Mouse (Mus musculus) heart, embryonic 14.5 days (tissue): ENCODE data around the gene Tpcn1. TPM values are rescaled to one million over a fixed set of nuclear protein-coding genes. Genes with fewer than 3 reads are reported as not detected.
A peak's percentile ranks its signal among the peaks of the same experiment; 100 is the strongest.

Experiments used
- ATAC-seq: fragments of 200-750 bp; cut with Nextera tagmentation; 2 replicates; pipeline ENCODE4 v1.8.0; 2017; ENCODE audit warnings: low read depth, moderate TSS enrichment; ENCODE audit not compliant: insufficient number of reproducible peaks, insufficient read depth, low FRiP score
- H3K27ac ChIP-seq, 2 experiments: fragments of 200-500 bp in 1 of 2; fragments of 300-500 bp in 1 of 2; sonication (generic) in 1 of 2; replicated peaks in 1 of 2; 2 replicates each; pipeline ENCODE4 v1.5.1; 2012 to 2014; ENCODE audit warnings: low read depth in 2 of 2, low read length in 2 of 2, control low read depth in 1 of 2, mild to moderate bottlenecking in 1 of 2, mixed read lengths in 1 of 2; ENCODE audit not compliant: control insufficient read depth in 1 of 2, insufficient read depth in 1 of 2
- H3K27me3 ChIP-seq: fragments of 300-500 bp; sonication (generic); 2 replicates; pipeline ENCODE4 v1.6.1; 2014; ENCODE audit warnings: mild to moderate bottlenecking, low read length, control low read depth; ENCODE audit not compliant: control insufficient read depth, insufficient read depth
- H3K36me3 ChIP-seq: fragments of 300-500 bp; sonication (generic); 2 replicates; pipeline ENCODE4 v1.6.1; 2014; ENCODE audit warnings: mild to moderate bottlenecking, control low read depth, low read length, mixed read lengths; ENCODE audit not compliant: control insufficient read depth, insufficient read depth
- H3K4me1 ChIP-seq, 2 experiments: fragments of 200-500 bp in 1 of 2; fragments of 300-500 bp in 1 of 2; sonication (generic) in 1 of 2; 2 replicates each; pipeline ENCODE4 v1.6.1; 2012 to 2014; ENCODE audit warnings: low read length in 2 of 2, control low read depth in 1 of 2, mixed read lengths in 1 of 2; ENCODE audit not compliant: control insufficient read depth in 2 of 2, insufficient read depth in 2 of 2
- H3K4me2 ChIP-seq: fragments of 300-500 bp; sonication (generic); 2 replicates; pipeline ENCODE4 v1.6.1; 2014; ENCODE audit warnings: mild to moderate bottlenecking, low read length
- H3K4me3 ChIP-seq, 2 experiments: fragments of 200-500 bp in 1 of 2; fragments of 300-500 bp in 1 of 2; sonication (generic) in 1 of 2; 2 replicates each; pipeline ENCODE4 v1.5.1; 2012 to 2014; ENCODE audit warnings: low read length in 2 of 2, mild to moderate bottlenecking in 2 of 2, control low read depth in 1 of 2, low read depth in 1 of 2, moderate library complexity in 1 of 2; ENCODE audit not compliant: control insufficient read depth in 1 of 2, insufficient read depth in 1 of 2
- H3K9ac ChIP-seq: fragments of 300-500 bp; sonication (generic); 2 replicates; pipeline ENCODE4 v1.6.1; 2014; ENCODE audit warnings: mild to moderate bottlenecking, low read length
- H3K9me3 ChIP-seq: fragments of 300-500 bp; sonication (generic); 2 replicates; pipeline ENCODE4 v1.6.1; 2016; ENCODE audit warnings: low read length, control low read depth; ENCODE audit not compliant: control insufficient read depth
- WGBS: fragments of 180-500 bp; shearing (Covaris S2); extraction: QIAGEN DNeasy Blood & Tissue Kit; methylation state at CpG from one replicate; pipeline ENCODE4 v1.1.7; 2014; 5-methylcytosine and 5-hydroxymethylcytosine counted together
- polyA plus RNA-seq: library from polyadenylated mRNA; unstranded; fragments of >200 nt; fragmentation: Nextera tagmentation; extraction: Ambion mirVana; gene quantifications from 2 replicates; pipeline ENCODE4 v1.2.1, GENCODE M21; 2014

Tpcn1 gene
- polyA plus RNA-seq, 1 experiment from 2014 or later = 17.1 TPM

DNA sequence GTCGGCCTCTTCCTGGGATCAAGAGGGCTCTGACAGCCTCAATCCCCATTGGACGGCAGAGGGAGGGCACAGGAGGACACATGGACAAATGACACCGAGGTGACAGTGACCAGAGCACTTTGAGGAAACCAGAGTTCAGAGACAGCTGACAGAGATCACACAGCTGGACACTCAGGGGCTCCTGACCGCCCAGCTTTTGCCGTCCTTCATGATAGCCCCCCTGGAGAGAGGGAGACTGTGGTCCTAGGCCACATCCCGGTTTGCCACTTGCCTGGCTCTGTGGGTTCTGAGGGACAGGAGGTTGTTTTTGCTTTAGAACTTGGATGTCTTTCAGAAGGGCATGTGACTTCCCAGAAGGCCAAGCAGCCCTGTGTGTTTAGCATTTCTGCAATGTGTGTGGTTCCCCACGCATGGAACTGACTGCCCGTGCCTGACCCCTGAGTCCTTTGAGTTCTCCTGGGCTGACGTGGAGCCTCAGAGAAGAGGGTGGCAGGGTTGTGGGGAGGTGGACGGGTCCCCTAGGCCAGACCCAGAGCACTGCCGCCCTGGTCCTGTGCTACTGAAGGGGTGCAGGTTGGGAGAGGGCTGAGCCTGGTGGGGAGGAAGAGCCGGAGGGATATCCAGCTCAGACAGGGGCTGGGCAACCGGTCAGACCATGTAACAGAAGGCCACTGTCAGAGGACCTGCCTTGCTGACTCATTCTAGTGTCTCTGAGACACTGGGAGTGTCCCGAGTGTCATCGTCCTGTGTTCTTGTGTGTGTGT, 72.1 kb downstream of the Tpcn1 start:
- Histone ChIP-seq H3K9ac (peak overlapping the region; percentile 10; the same call in 1 of the 2 replicates), H3K9me3 (no peaks in the 10 kb centered on the region), H3K27ac (no peak overlapping the region), H3K4me3 (no peak overlapping the region), H3K36me3 (no peaks in the 10 kb centered on the region), H3K27me3 (no peaks in the 10 kb centered on the region), H3K4me1 (peaks cover 21 to 26% of the 10 kb centered on the region in 2 experiments), H3K4me2 (no peak overlapping the region)
- no peak for ATAC-seq
- whole genome bisulfite sequencing = 31% methylated on average over 15 of the region's 15 CpGs

DNA sequence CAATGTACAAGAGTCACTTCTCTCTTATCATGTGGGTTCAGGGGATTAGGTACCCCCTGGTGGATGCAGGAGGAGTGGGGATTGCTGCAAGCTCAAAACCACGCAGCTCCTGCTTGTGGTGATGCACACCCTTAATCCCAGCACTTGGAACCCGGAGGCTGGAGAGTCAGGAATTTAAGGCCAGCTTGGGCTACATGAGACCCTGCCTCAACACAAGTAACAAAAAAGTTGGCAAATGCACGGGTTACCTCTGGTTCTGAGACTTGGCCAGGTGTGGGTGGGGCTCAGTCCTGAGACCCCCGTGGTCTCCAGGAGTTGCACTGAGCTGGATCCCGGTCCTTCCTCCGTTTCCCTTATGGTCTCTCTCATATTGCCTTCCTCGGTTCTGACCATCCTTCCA, 73.0 kb downstream of the Tpcn1 start:
- WGBS = 66% methylated on average over 7 of the region's 7 CpGs
- no peaks in the 10 kb centered on the region for H3K27me3 ChIP-seq
- ATAC-seq = no peak
- H3K9ac ChIP-seq = no peak overlapping the region
- H3K36me3 ChIP-seq = no peaks in the 10 kb centered on the region
- peaks cover 21 to 32% of the 10 kb centered on the region in 2 experiments for H3K4me1 ChIP-seq
- H3K4me2 ChIP-seq = no peak overlapping the region
- no peaks in the 10 kb centered on the region for H3K9me3 ChIP-seq
- H3K4me3 ChIP-seq = no peak overlapping the region
- H3K27ac ChIP-seq = no peak overlapping the region

DNA sequence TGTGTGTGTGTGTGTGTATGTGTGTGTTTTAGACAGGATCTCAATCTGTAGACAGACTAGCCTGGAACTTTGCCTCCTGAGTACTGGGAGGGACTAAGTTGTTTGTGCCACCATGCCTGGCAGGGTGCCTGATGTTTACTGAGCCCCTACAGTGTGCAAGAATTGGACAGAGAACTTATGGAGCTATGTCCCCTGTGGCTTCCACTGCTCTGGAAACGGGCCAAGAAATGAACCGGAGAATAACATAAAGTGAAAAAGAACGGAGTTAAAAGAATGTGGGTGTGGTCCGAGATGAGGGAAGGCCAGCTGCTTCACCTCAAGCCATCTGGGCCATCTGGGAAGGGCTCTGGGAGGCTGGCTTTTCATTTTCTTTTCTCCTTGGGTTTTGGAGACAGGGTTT, 73.7 kb downstream of the Tpcn1 start:
- Histone ChIP-seq H3K36me3 (no peaks in the 10 kb centered on the region), H3K4me1 (peaks cover 21 to 33% of the 10 kb centered on the region in 2 experiments), H3K4me3 (no peak overlapping the region), H3K27me3 (no peaks in the 10 kb centered on the region), H3K27ac (no peak overlapping the region), H3K9me3 (no peaks in the 10 kb centered on the region), H3K4me2 (no peak overlapping the region), H3K9ac (no peak overlapping the region)
- WGBS = 15% methylated on average over 4 of the region's 4 CpGs
- no peak for ATAC-seq

DNA sequence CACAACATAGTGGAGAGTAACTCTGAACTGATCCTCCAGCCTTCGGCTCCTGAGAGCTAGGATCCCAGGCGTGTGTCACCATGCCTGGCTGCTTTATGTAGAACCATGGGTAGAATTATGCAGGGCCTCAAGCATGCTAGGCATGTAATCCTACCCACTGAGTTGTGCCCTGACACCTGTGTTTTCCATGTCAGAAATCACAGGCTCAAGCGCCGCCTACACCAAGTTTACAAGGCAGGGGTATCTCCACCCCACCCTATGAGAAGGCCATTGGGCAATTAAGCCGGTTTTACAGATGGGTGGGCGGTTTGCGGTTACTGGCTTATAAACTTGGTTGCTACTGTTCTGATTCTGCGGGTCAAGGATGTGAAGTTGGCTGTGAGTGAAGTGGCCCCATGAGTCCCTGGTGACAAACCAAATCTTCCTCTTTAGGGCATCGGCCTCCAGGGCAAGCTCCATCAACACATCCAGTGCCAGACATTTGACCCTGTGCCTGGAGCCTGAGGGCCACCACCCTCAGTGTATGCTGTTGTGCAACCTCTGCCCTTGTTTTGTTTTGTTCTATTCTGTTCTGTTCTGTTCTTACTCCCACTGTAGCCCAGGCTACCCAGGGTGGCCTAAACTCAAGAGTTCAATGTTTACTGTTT, 74.3 kb downstream of the Tpcn1 start:
- H3K27ac ChIP-seq = no peak overlapping the region

DNA sequence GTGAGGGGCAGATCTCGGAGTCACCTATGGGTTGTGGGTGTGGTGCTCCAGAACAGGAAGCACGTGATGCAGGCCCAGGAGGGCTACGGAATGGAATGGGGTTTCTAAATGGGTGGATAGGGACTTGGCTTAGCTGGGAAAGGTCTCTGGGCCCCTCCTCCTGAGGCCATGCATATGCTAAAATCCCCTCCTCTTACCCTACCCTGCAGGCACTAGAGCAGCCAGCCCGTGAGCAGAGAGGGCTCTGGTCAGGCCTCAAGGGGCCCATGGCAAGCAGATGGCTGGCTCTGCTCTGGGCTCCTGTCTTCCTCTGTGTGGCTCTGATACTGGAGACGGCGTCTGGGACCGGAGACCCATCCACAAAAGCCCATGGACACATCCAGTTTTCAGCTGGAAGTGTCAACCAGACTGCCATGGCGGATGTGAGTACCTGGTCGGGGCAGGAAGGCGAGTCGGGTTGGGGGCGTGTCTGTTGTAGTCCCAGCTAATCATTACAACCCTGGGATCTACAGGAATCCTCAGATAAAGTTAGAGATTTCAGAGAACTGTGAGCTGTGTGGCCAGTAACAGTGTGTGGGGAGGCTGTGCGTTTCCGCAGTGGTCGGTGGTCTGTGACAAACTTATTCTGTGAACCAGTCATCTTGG, 75.4 kb downstream of the Tpcn1 start:
- Histone ChIP-seq H3K9ac (no peak overlapping the region), H3K4me2 (no peak overlapping the region), H3K27ac (no peak overlapping the region), H3K4me3 (no peak overlapping the region), H3K4me1 (peaks cover 21 to 33% of the 10 kb centered on the region in 2 experiments), H3K36me3 (no peaks in the 10 kb centered on the region), H3K9me3 (no peaks in the 10 kb centered on the region; the same call in 1 of the 2 replicates), H3K27me3 (no peaks in the 10 kb centered on the region)
- ATAC-seq = no peak
- 55% methylated on average over 15 of the region's 15 CpGs for WGBS

More for the DNA sequence above, 74.3 kb downstream of the Tpcn1 start:
- 91% methylated on average over 9 of the region's 9 CpGs for WGBS
- no peaks in the 10 kb centered on the region; the same call in 1 of the 2 replicates for H3K9me3 ChIP-seq
- H3K9ac ChIP-seq = no peak overlapping the region
- no peaks in the 10 kb centered on the region for H3K27me3 ChIP-seq
- no peak overlapping the region for H3K4me3 ChIP-seq
- H3K4me2 ChIP-seq = no peak overlapping the region
- H3K4me1 ChIP-seq = peaks cover 21 to 33% of the 10 kb centered on the region in 2 experiments
- ATAC-seq = no peak
- H3K36me3 ChIP-seq = no peaks in the 10 kb centered on the region

DNA sequence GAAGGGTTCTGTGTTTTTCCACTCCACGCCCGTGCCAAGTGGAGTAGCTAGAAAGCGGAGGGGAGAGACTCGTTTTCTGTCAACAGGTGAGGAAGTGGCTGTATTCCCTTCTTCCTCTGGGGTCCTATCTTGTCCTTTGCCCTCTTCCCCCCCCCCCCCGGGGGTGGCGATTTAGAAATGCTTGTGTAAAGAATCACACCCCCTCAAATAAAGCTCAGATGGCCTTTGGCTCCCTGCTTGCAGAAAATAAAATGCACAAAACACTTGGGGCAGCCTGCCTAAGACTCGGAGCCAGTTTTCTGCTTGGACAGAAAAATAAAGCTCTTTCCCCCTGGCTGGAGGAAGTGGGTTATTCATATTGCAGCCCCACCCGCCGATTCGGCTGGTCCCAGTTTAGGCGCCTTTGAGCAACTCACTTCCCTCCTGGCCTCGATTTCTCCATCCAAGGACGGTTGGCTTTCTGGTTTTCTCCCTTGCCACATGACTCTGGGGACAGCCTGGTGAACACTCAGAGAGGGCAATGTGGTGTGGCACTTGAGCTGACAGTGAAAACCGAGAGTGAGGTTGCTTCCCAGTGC, 76.7 kb downstream of the Tpcn1 start:
- peak overlapping the region; percentile 82 for H3K4me2 ChIP-seq
- H3K4me3 ChIP-seq = peak overlapping the region; percentile 57 to 79
- WGBS = 29% methylated on average over 14 of the region's 14 CpGs

DNA sequence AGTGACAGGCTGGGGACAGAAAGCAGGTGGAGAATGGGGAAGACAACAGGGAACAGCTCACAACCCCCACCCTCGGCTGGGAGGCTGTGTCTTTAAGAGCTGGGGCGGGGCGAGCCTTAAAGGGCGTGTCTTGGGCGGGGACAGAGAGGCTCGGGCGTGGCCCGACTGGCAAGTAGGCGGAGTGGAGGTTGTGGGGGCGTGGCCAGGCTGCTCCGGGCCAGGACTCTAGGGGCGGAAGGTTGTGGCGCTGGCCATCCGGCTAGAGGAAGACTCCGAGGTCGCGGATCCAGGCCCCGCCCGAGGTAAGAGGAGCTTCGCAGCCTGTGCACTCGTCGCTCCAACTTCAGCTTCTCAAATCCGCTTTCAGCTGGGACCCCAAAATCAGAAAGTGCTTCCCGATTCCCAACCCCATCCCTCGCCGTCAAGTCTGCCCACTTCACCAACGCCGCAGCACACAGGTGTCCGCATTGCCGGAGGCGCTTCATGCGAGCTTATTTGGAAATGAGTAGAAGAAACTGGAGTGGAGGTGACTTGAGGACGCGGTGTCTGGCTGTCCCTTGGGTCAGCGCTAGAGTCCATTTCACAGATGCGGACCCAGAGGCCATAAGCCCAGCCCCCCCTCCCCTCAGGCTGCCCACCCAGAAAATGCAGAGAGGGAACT, 77.4 kb downstream of the Tpcn1 start, which contains the start of gene Slc8b1:
Gene Slc8b1, plus strand, starts transcription at position 187 of the 661 bp plus-strand sequence.
- Histone ChIP-seq H3K4me1 (peaks cover 12 to 35% of the 10 kb centered on the region in 2 experiments; a peak in 3 of 4 replicates), H3K27me3 (no peaks in the 10 kb centered on the region), H3K27ac (no peak within 1 kb of the TSS), H3K4me3 (peak within 1 kb of the TSS; percentile 57 to 79), H3K4me2 (peak within 1 kb of the TSS; percentile 82), H3K9ac (peak within 1 kb of the TSS; percentile 70), H3K36me3 (no peaks in the 10 kb centered on the region), H3K9me3 (no peaks in the 10 kb centered on the region; the same call in 1 of the 2 replicates)
- peak; percentile 88 for ATAC-seq
- whole genome bisulfite sequencing = 2% methylated on average over 36 of the region's 36 CpGs

More for the DNA sequence above, 76.7 kb downstream of the Tpcn1 start:
- no peak for ATAC-seq
- Histone ChIP-seq H3K27ac (no peak overlapping the region), H3K36me3 (no peaks in the 10 kb centered on the region), H3K9ac (peak overlapping the region; percentile 70), H3K27me3 (no peaks in the 10 kb centered on the region), H3K4me1 (peaks cover 17 to 36% of the 10 kb centered on the region in 2 experiments; a peak in 3 of 4 replicates), H3K9me3 (no peaks in the 10 kb centered on the region; the same call in 1 of the 2 replicates)
